Mouse (Mus musculus) lung, embryonic 14.5 days (tissue): ENCODE results near the gene Dnah3. TPM values are rescaled to one million over a fixed set of nuclear protein-coding genes. Genes with fewer than 3 reads are reported as not detected.

Experiments
- ATAC-seq: fragments of 200-750 bp; cut with Nextera tagmentation; 2 replicates; pipeline ENCODE4 v1.8.0; 2017; ENCODE audit warnings: mild to moderate bottlenecking, moderate TSS enrichment, moderate library complexity; ENCODE audit not compliant: insufficient read depth
- DNase-seq: peaks from one replicate; pipeline ENCODE4 v3.0.0-alpha.2; 2015
- H3K27ac ChIP-seq: fragments of 300-500 bp; sonication (generic); 2 replicates; pipeline ENCODE4 v1.5.1; 2014; ENCODE audit warnings: low read depth, mild to moderate bottlenecking, moderate library complexity
- H3K27me3 ChIP-seq: fragments of 300-500 bp; sonication (generic); 2 replicates; pipeline ENCODE4 v1.6.1; 2014; ENCODE audit warnings: low read length, control low read depth; ENCODE audit not compliant: insufficient read depth
- H3K36me3 ChIP-seq: fragments of 300-500 bp; sonication (generic); 2 replicates; pipeline ENCODE4 v1.6.1; 2014; ENCODE audit warnings: control low read depth; ENCODE audit not compliant: insufficient read depth
- H3K4me1 ChIP-seq: fragments of 300-500 bp; sonication (generic); 2 replicates; pipeline ENCODE4 v1.6.1; 2014; ENCODE audit warnings: antibody characterized with exemption, control low read depth; ENCODE audit not compliant: insufficient read depth
- H3K4me2 ChIP-seq: fragments of 300-500 bp; sonication (generic); 2 replicates; pipeline ENCODE4 v1.6.1; 2014; ENCODE audit warnings: mild to moderate bottlenecking
- H3K4me3 ChIP-seq: fragments of 300-500 bp; sonication (generic); 2 replicates; pipeline ENCODE4 v1.5.1; 2014; ENCODE audit warnings: low read depth, low read length
- H3K9ac ChIP-seq: fragments of 300-500 bp; sonication (generic); 2 replicates; pipeline ENCODE4 v1.6.1; 2014
- H3K9me3 ChIP-seq: fragments of 300-500 bp; sonication (generic); 2 replicates; pipeline ENCODE4 v1.6.1; 2016; ENCODE audit warnings: low read depth, low read length, control low read depth
- CTCF ChIP-seq: IDR thresholded peaks from 2 replicates; pipeline ENCODE4 v1.5.1; 2016; ENCODE audit warnings: antibody characterized with exemption, low read depth
- WGBS: fragments of 180-500 bp; shearing (Covaris S2); extraction: QIAGEN DNeasy Blood & Tissue Kit; methylation state at CpG from one replicate; pipeline ENCODE4 v1.1.7; 2014; 5-methylcytosine and 5-hydroxymethylcytosine counted together
- polyA plus RNA-seq: library from polyadenylated mRNA; unstranded; fragments of >200 nt; fragmentation: Nextera tagmentation; extraction: Ambion mirVana; gene quantifications from 2 replicates; pipeline ENCODE4 v1.2.1, GENCODE M21; 2014

Gene Dnah3
- polyA plus RNA-seq, result 0.05 TPM in 1 of 2 replicates, not detected in the other

- Histone ChIP-seq H3K4me3 (no peak within 1 kb of the TSS), H3K27ac (no peak within 1 kb of the TSS), H3K9ac (no peak within 1 kb of the TSS), H3K4me1 (no peaks in the 10 kb centered on the region), H3K36me3 (no peaks in the 10 kb centered on the region), H3K27me3 (no peaks in the 10 kb centered on the region), H3K4me2 (no peak within 1 kb of the TSS), H3K9me3 (no peaks in the 10 kb centered on the region)
- WGBS, result 78% methylated on average over 6 of the region's 6 CpGs
- TF ChIP-seq CTCF, result no peak
- DNase-seq (no peak), ATAC-seq (no peak)
Observed at GRCm38 (mm10) chr7:120095180-120095579, at the start of gene Dnah3. TSS of gene Dnah3 (minus strand) at chr7:120095280.

GRCm38 (mm10) chr7:120142743-120143142 lies 47.7 kb upstream of the Dnah3 start:
- H3K36me3 ChIP-seq, result no peaks in the 10 kb centered on the region
- H3K4me1 ChIP-seq, result no peaks in the 10 kb centered on the region
- no peaks in the 10 kb centered on the region for H3K27me3 ChIP-seq
- H3K27ac ChIP-seq, result no peak overlapping the region
- WGBS, result 79% methylated on average over 1 of the region's 1 CpGs
- no peak overlapping the region for H3K9ac ChIP-seq
- DNase-seq, result no peak
- no peak overlapping the region for H3K4me2 ChIP-seq
- no peaks in the 10 kb centered on the region for H3K9me3 ChIP-seq
- ATAC-seq, result no peak
- TF ChIP-seq CTCF, result no peak
- H3K4me3 ChIP-seq, result no peak overlapping the region

GRCm38 (mm10) chr7:120128951-120129350 lies 33.9 kb upstream of the Dnah3 start:
- WGBS, result 56% methylated on average over 4 of the region's 4 CpGs
- ATAC-seq (0 out of 2 replicates have a peak, but pooled peaks have one; percentile 12), DNase-seq (peak; percentile 46)
- no peak overlapping the region for H3K9ac ChIP-seq
- no peaks in the 10 kb centered on the region for H3K27me3 ChIP-seq
- no peaks in the 10 kb centered on the region for H3K9me3 ChIP-seq
- no peak overlapping the region for H3K4me2 ChIP-seq
- H3K36me3 ChIP-seq, result no peaks in the 10 kb centered on the region
- peaks cover 3% of the 10 kb centered on the region for H3K4me1 ChIP-seq
- TF ChIP-seq CTCF, result no peak
- H3K27ac ChIP-seq, result no peak overlapping the region
- H3K4me3 ChIP-seq, result no peak overlapping the region

- ATAC-seq (no peak), DNase-seq (no peak)
- no peak overlapping the region for H3K4me3 ChIP-seq
- WGBS, result 37% methylated on average over 4 of the region's 4 CpGs
- H3K27ac ChIP-seq, result no peak overlapping the region
- no peaks in the 10 kb centered on the region for H3K36me3 ChIP-seq
- H3K4me1 ChIP-seq, result peaks cover 3% of the 10 kb centered on the region
- no peaks in the 10 kb centered on the region for H3K27me3 ChIP-seq
- no peak overlapping the region for H3K9ac ChIP-seq
- TF ChIP-seq CTCF, result no peak
- no peaks in the 10 kb centered on the region for H3K9me3 ChIP-seq
- no peak overlapping the region for H3K4me2 ChIP-seq
Observed at GRCm38 (mm10) chr7:120127686-120128059, 32.6 kb upstream of the Dnah3 start.

- Histone ChIP-seq H3K4me2 (no peak overlapping the region), H3K4me3 (no peak overlapping the region), H3K9me3 (no peaks in the 10 kb centered on the region), H3K4me1 (peaks cover 3% of the 10 kb centered on the region), H3K9ac (no peak overlapping the region), H3K27ac (no peak overlapping the region), H3K27me3 (no peaks in the 10 kb centered on the region), H3K36me3 (no peaks in the 10 kb centered on the region)
- DNase-seq, result no peak
- no peak for ATAC-seq
- WGBS, result 35% methylated on average over 5 of the region's 5 CpGs
- TF ChIP-seq CTCF, result no peak
Observed at GRCm38 (mm10) chr7:120126976-120127685, 32.1 kb upstream of the Dnah3 start.

DNA sequence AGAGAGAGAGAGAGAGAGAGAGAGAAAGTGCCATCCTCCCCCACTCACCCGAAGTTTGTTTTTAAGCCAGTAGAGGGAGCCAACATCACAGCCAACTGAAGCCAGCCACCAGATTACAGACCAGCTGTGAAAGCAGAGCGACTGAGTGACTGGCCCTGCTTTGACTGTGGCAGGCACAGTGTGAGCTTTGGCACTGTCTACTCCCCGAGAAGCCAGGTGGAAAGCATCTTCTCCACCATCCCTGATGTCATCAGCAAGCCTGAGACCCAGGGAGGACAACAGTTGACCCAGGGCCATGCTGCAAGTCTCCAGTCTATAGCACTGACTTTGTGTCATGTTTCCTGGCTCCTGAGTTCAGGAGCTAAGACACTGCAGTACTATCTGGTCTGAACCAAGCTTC lies 29.8 kb upstream of the Dnah3 start:
- 4% methylated on average over 3 of the region's 3 CpGs for WGBS
- ATAC-seq (peak; percentile 93), DNase-seq (peak; percentile 91)
- H3K36me3 ChIP-seq, result peaks cover 10% of the 10 kb centered on the region; the same call in 1 of the 2 replicates
- no peak overlapping the region for H3K4me3 ChIP-seq
- no peaks in the 10 kb centered on the region for H3K9me3 ChIP-seq
- H3K9ac ChIP-seq, result no peak overlapping the region
- H3K27ac ChIP-seq, result 0 out of 2 replicates have a peak overlapping the region, but pooled peaks have one; percentile 19
- peak; percentile 91 for TF ChIP-seq CTCF
- H3K4me2 ChIP-seq, result no peak overlapping the region
- peaks cover 3% of the 10 kb centered on the region for H3K4me1 ChIP-seq
- no peaks in the 10 kb centered on the region for H3K27me3 ChIP-seq

DNA sequence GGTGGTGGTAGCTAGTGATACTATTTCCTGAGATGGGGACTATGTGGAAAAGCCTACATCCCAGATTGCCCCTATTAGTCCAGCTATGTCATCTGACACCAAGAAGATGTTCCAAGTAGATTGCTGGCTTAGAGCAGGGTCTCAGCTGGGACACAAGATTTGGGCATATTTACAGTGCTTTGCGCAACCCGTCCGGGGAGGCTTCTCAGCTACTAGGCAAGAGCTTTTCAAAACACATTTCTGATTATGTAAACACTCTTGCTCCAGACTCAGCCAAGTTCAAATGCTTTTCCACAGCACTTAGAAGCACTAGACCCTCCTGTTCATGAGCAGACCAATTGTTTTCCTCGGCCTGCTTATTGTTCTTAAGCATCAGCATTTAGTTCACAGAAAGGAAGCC lies 28.7 kb upstream of the Dnah3 start:
- DNase-seq (peak; percentile 87), ATAC-seq (peak; percentile 82)
- Histone ChIP-seq H3K27me3 (no peaks in the 10 kb centered on the region), H3K9ac (no peak overlapping the region), H3K36me3 (peaks cover 13% of the 10 kb centered on the region; the same call in 1 of the 2 replicates), H3K4me3 (no peak overlapping the region), H3K4me2 (no peak overlapping the region), H3K27ac (peak overlapping the region; percentile 27; the same call in 1 of the 2 replicates), H3K9me3 (no peaks in the 10 kb centered on the region), H3K4me1 (peaks cover 3% of the 10 kb centered on the region)
- no peak for TF ChIP-seq CTCF
- WGBS, result 19% methylated on average over 4 of the region's 4 CpGs
